Mouse (Mus musculus): ENCODE measurements around the gene Exph5. TPM values are rescaled to one million over a fixed set of nuclear protein-coding genes. Genes with fewer than 3 reads are reported as not detected.

The Exph5 gene
- polyA plus RNA-seq, 1 experiment from 2014 or later: 9.1 TPM

- Histone ChIP-seq H3K9ac (ENCODE audit: low read length) (no peak overlapping the region), H3K36me3 (ENCODE audit: control insufficient read depth, insufficient read depth, low read length) (peaks cover 10% of the 10 kb centered on the region; the same call in 1 of the 2 replicates), H3K4me3 (replicated peaks; ENCODE audit: low read length) (no peak overlapping the region), H3K9me3 (replicated peaks; ENCODE audit: control insufficient read depth, low read length) (no peaks in the 10 kb centered on the region), H3K27ac (ENCODE audit: low read length) (no peak overlapping the region), H3K4me2 (ENCODE audit: low read depth, low read length) (no peak overlapping the region), H3K4me1 (ENCODE audit: control insufficient read depth, insufficient read depth, low read length) (peaks cover 8% of the 10 kb centered on the region), H3K27me3 (ENCODE audit: control insufficient read depth, insufficient read depth, low read length) (no peaks in the 10 kb centered on the region)
- WGBS: 75% methylated on average over 2 of the region's 2 CpGs
- no peak for ATAC-seq (ENCODE audit: insufficient read depth, low FRiP score)
Observed at GRCm38 (mm10) chr9:53387431-53387830, 86.0 kb downstream of the Exph5 start.

GRCm38 (mm10) chr9:53389109-53389508, 87.6 kb downstream of the Exph5 start:
- 86% methylated on average over 3 of the region's 3 CpGs for WGBS
- no peak for ATAC-seq (ENCODE audit: insufficient read depth, low FRiP score)
- H3K27me3 ChIP-seq (ENCODE audit: control insufficient read depth, insufficient read depth, low read length): no peaks in the 10 kb centered on the region
- H3K9ac ChIP-seq (ENCODE audit: low read length): no peak overlapping the region
- H3K4me3 ChIP-seq (replicated peaks; ENCODE audit: low read length): no peak overlapping the region
- H3K9me3 ChIP-seq (replicated peaks; ENCODE audit: control insufficient read depth, low read length): no peaks in the 10 kb centered on the region
- peaks cover 5% of the 10 kb centered on the region; the same call in 1 of the 2 replicates for H3K4me1 ChIP-seq (ENCODE audit: control insufficient read depth, insufficient read depth, low read length)
- H3K4me2 ChIP-seq (ENCODE audit: low read depth, low read length): no peak overlapping the region
- no peak overlapping the region for H3K27ac ChIP-seq (ENCODE audit: low read length)
- H3K36me3 ChIP-seq (ENCODE audit: control insufficient read depth, insufficient read depth, low read length): peaks cover 14% of the 10 kb centered on the region; the same call in 1 of the 2 replicates

- H3K4me3 ChIP-seq (replicated peaks; ENCODE audit: low read length): no peak overlapping the region
- H3K9me3 ChIP-seq (replicated peaks; ENCODE audit: control insufficient read depth, low read length): no peaks in the 10 kb centered on the region
- ATAC-seq (ENCODE audit: insufficient read depth, low FRiP score): no peak
- no peak overlapping the region for H3K27ac ChIP-seq (ENCODE audit: low read length)
- H3K27me3 ChIP-seq (ENCODE audit: control insufficient read depth, insufficient read depth, low read length): no peaks in the 10 kb centered on the region
- WGBS: 73% methylated on average over 7 of the region's 7 CpGs
- peaks cover 14% of the 10 kb centered on the region; the same call in 1 of the 2 replicates for H3K36me3 ChIP-seq (ENCODE audit: control insufficient read depth, insufficient read depth, low read length)
- H3K4me2 ChIP-seq (ENCODE audit: low read depth, low read length): no peak overlapping the region
- H3K9ac ChIP-seq (ENCODE audit: low read length): no peak overlapping the region
- peaks cover 4% of the 10 kb centered on the region; the same call in 1 of the 2 replicates for H3K4me1 ChIP-seq (ENCODE audit: control insufficient read depth, insufficient read depth, low read length)
Observed at GRCm38 (mm10) chr9:53390136-53390535, 88.7 kb downstream of the Exph5 start.

GRCm38 (mm10) chr9:53397685-53398387, 96.4 kb downstream of the Exph5 start:
- Histone ChIP-seq H3K4me2 (ENCODE audit: low read depth, low read length) (no peak overlapping the region), H3K4me3 (replicated peaks; ENCODE audit: low read length) (no peak overlapping the region), H3K27ac (ENCODE audit: low read length) (no peak overlapping the region), H3K27me3 (ENCODE audit: control insufficient read depth, insufficient read depth, low read length) (no peaks in the 10 kb centered on the region), H3K9me3 (replicated peaks; ENCODE audit: control insufficient read depth, low read length) (no peaks in the 10 kb centered on the region), H3K9ac (ENCODE audit: low read length) (no peak overlapping the region), H3K4me1 (ENCODE audit: control insufficient read depth, insufficient read depth, low read length) (peaks cover 5% of the 10 kb centered on the region; the same call in 1 of the 2 replicates), H3K36me3 (ENCODE audit: control insufficient read depth, insufficient read depth, low read length) (peaks cover 4% of the 10 kb centered on the region; the same call in 1 of the 2 replicates)
- ATAC-seq (ENCODE audit: insufficient read depth, low FRiP score): no peak
- 76% methylated on average over 13 of the region's 13 CpGs for WGBS

- H3K4me1 ChIP-seq (ENCODE audit: control insufficient read depth, insufficient read depth, low read length): peaks cover 5% of the 10 kb centered on the region; the same call in 1 of the 2 replicates
- H3K27ac ChIP-seq (ENCODE audit: low read length): no peak overlapping the region
- 10% methylated on average over 5 of the region's 5 CpGs for WGBS
- no peak overlapping the region for H3K9ac ChIP-seq (ENCODE audit: low read length)
- no peak for ATAC-seq (ENCODE audit: insufficient read depth, low FRiP score)
- no peak overlapping the region for H3K4me2 ChIP-seq (ENCODE audit: low read depth, low read length)
- no peak overlapping the region for H3K4me3 ChIP-seq (replicated peaks; ENCODE audit: low read length)
- H3K36me3 ChIP-seq (ENCODE audit: control insufficient read depth, insufficient read depth, low read length): no peaks in the 10 kb centered on the region; the same call in 1 of the 2 replicates
- H3K9me3 ChIP-seq (replicated peaks; ENCODE audit: control insufficient read depth, low read length): no peaks in the 10 kb centered on the region
- H3K27me3 ChIP-seq (ENCODE audit: control insufficient read depth, insufficient read depth, low read length): no peaks in the 10 kb centered on the region
Observed at GRCm38 (mm10) chr9:53398388-53398700, 96.9 kb downstream of the Exph5 start.

GRCm38 (mm10) chr9:53399537-53399936, 98.1 kb downstream of the Exph5 start:
- WGBS: 92% methylated on average over 8 of the region's 8 CpGs
- Histone ChIP-seq H3K9me3 (replicated peaks; ENCODE audit: control insufficient read depth, low read length) (no peaks in the 10 kb centered on the region), H3K9ac (ENCODE audit: low read length) (no peak overlapping the region), H3K36me3 (ENCODE audit: control insufficient read depth, insufficient read depth, low read length) (no peaks in the 10 kb centered on the region; the same call in 1 of the 2 replicates), H3K4me3 (replicated peaks; ENCODE audit: low read length) (no peak overlapping the region), H3K4me2 (ENCODE audit: low read depth, low read length) (no peak overlapping the region), H3K4me1 (ENCODE audit: control insufficient read depth, insufficient read depth, low read length) (peaks cover 6% of the 10 kb centered on the region; the same call in 1 of the 2 replicates), H3K27ac (ENCODE audit: low read length) (no peak overlapping the region), H3K27me3 (ENCODE audit: control insufficient read depth, insufficient read depth, low read length) (no peaks in the 10 kb centered on the region)
- ATAC-seq (ENCODE audit: insufficient read depth, low FRiP score): no peak

- H3K4me2 ChIP-seq (ENCODE audit: low read depth, low read length): no peak overlapping the region
- no peaks in the 10 kb centered on the region for H3K27me3 ChIP-seq (ENCODE audit: control insufficient read depth, insufficient read depth, low read length)
- no peaks in the 10 kb centered on the region for H3K9me3 ChIP-seq (replicated peaks; ENCODE audit: control insufficient read depth, low read length)
- H3K4me1 ChIP-seq (ENCODE audit: control insufficient read depth, insufficient read depth, low read length): peaks cover 14% of the 10 kb centered on the region; the same call in 1 of the 2 replicates
- H3K4me3 ChIP-seq (replicated peaks; ENCODE audit: low read length): no peak overlapping the region
- WGBS: 94% methylated on average over 4 of the region's 4 CpGs
- ATAC-seq (ENCODE audit: insufficient read depth, low FRiP score): no peak
- H3K36me3 ChIP-seq (ENCODE audit: control insufficient read depth, insufficient read depth, low read length): no peaks in the 10 kb centered on the region; the same call in 1 of the 2 replicates
- no peak overlapping the region for H3K27ac ChIP-seq (ENCODE audit: low read length)
- H3K9ac ChIP-seq (ENCODE audit: low read length): no peak overlapping the region
Observed at GRCm38 (mm10) chr9:53400696-53401095, 99.2 kb downstream of the Exph5 start.

- Histone ChIP-seq H3K4me3 (replicated peaks; ENCODE audit: low read length) (no peak overlapping the region), H3K36me3 (ENCODE audit: control insufficient read depth, insufficient read depth, low read length) (no peaks in the 10 kb centered on the region; the same call in 1 of the 2 replicates), H3K4me1 (ENCODE audit: control insufficient read depth, insufficient read depth, low read length) (peaks cover 15% of the 10 kb centered on the region; the same call in 1 of the 2 replicates), H3K9ac (ENCODE audit: low read length) (no peak overlapping the region), H3K27ac (ENCODE audit: low read length) (no peak overlapping the region), H3K27me3 (ENCODE audit: control insufficient read depth, insufficient read depth, low read length) (no peaks in the 10 kb centered on the region), H3K9me3 (replicated peaks; ENCODE audit: control insufficient read depth, low read length) (no peaks in the 10 kb centered on the region), H3K4me2 (ENCODE audit: low read depth, low read length) (no peak overlapping the region)
- 82% methylated on average over 8 of the region's 8 CpGs for WGBS
- ATAC-seq (ENCODE audit: insufficient read depth, low FRiP score): no peak
Observed at GRCm38 (mm10) chr9:53401146-53401545, 99.7 kb downstream of the Exph5 start.

- H3K4me2 ChIP-seq (ENCODE audit: low read depth, low read length): peak within 1 kb of the TSS; percentile 45
- 16% methylated on average over 11 of the region's 11 CpGs for whole genome bisulfite sequencing
Observed at GRCm38 (mm10) chr9:53402291-53402711, 100.8 kb downstream of the Exph5 start, which contains the start of gene 4930550C14Rik. 4930550C14Rik (plus strand) TSS chr9:53402325.

More at GRCm38 (mm10) chr9:53402291-53402711, 100.8 kb downstream of the Exph5 start, which contains the start of gene 4930550C14Rik:
- H3K27me3 ChIP-seq (ENCODE audit: control insufficient read depth, insufficient read depth, low read length): no peaks in the 10 kb centered on the region
- no peaks in the 10 kb centered on the region; the same call in 1 of the 2 replicates for H3K36me3 ChIP-seq (ENCODE audit: control insufficient read depth, insufficient read depth, low read length)
- ATAC-seq (ENCODE audit: insufficient read depth, low FRiP score): no peak
- H3K9me3 ChIP-seq (replicated peaks; ENCODE audit: control insufficient read depth, low read length): no peaks in the 10 kb centered on the region
- peak within 1 kb of the TSS; percentile 63 for H3K27ac ChIP-seq (ENCODE audit: low read length)
- peak within 1 kb of the TSS; percentile 1 for H3K4me3 ChIP-seq (replicated peaks; ENCODE audit: low read length)
- peaks cover 15% of the 10 kb centered on the region; the same call in 1 of the 2 replicates for H3K4me1 ChIP-seq (ENCODE audit: control insufficient read depth, insufficient read depth, low read length)
- H3K9ac ChIP-seq (ENCODE audit: low read length): peak within 1 kb of the TSS; percentile 55
